Mouse (Mus musculus): ENCODE measurements around the gene Etfdh.
"Not testable (repeated sequence)": the region's sequence is repeated elsewhere in the genome, so short reads cannot be mapped to it uniquely, and the experiment has no call there.

The Etfdh gene

DNA sequence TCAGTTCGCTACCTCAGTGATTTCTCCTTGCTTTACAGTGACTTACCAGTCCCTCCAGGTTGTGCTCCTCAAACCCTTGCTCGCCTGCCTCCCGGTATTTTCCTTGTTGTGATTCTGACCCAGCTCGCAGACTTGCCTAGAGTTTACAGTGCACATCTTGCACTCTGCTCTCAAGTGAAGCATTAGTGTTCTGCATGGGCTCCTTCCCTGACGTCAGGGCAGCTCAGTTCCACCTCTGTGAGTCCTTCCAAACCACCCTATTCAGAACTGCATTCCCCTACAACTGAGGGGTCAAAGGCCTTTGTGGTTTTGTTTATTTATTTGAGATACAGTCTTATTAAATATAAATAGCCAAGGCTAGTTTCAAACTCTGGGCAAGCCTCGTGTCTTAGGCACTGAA lies 51.1 kb downstream of the Etfdh start:
- in situ Hi-C loops (cut with MboI; ENCODE audit: unreplicated experiment in 2 of 2) = loop anchor here in 1 of 2 experiments (25.0 kb wide), 1 partner anchor 491 kb away; no protein-coding TSS in a partner anchor

DNA sequence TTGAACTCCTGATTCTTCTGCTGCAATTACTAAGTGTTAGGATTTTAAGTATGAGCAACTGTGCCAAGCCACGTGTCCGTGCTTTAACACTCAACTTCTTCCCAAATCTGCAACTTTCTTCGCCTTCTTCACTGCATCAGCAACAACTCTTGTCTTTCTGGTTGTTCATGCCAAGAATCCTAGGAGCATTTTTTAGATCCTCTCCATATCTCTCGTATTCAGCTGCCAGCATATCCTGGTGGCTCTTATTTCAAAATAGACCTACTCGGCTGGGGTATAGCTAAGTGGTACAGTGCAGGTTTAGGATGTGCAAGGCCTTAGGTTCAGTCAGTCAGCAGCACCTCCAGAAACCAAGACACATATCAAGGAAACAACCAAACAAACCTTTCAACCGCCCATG lies 51.7 kb downstream of the Etfdh start:
- in situ Hi-C loops (cut with MboI; ENCODE audit: unreplicated experiment in 2 of 2) = loop anchor here in 1 of 2 experiments (25.0 kb wide), 1 partner anchor 490 kb away; no protein-coding TSS in a partner anchor

DNA sequence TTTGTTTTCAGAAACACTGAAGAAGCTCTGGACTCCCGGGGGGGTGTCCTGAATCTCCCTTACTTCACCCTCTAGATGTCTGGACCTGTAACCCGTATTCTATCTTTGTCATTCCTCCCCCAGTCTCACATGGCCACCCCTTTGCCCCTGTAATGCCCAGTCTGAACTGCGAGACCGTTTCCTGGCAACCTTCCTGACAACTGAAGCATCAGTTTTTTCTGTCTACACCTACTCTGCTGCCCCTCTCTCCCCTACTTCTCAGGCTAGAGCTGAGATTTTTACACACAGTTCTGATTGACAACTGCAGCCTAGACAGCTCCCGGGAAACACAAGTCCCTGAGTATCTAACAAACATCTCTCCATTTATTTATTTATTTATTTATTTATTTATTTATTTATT lies 52.4 kb downstream of the Etfdh start:
- in situ Hi-C loops (cut with MboI; ENCODE audit: unreplicated experiment in 2 of 2) = loop anchor here in 1 of 2 experiments (25.0 kb wide), 1 partner anchor 490 kb away; no protein-coding TSS in a partner anchor

DNA sequence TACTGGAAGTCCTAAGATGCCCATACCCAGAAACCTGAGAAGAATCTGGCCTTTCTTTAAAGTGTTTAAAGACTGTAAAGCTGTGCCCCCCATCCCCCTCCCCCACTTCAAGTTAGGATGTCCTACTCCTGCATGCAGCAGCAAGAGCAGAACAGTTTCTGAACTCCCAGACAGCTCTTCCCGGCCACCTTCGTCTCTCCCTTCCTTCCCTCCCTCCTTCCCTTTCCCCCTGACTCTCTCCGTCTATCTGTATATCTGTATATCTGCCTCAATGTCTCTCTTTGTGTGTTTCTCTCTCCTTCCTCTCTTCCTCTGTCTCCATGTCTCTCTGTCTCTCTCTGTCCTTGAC lies 52.9 kb downstream of the Etfdh start:
- in situ Hi-C loops (cut with MboI; ENCODE audit: unreplicated experiment in 2 of 2) = loop anchor here in 1 of 2 experiments (25.0 kb wide), 1 partner anchor 489 kb away; no protein-coding TSS in a partner anchor

DNA sequence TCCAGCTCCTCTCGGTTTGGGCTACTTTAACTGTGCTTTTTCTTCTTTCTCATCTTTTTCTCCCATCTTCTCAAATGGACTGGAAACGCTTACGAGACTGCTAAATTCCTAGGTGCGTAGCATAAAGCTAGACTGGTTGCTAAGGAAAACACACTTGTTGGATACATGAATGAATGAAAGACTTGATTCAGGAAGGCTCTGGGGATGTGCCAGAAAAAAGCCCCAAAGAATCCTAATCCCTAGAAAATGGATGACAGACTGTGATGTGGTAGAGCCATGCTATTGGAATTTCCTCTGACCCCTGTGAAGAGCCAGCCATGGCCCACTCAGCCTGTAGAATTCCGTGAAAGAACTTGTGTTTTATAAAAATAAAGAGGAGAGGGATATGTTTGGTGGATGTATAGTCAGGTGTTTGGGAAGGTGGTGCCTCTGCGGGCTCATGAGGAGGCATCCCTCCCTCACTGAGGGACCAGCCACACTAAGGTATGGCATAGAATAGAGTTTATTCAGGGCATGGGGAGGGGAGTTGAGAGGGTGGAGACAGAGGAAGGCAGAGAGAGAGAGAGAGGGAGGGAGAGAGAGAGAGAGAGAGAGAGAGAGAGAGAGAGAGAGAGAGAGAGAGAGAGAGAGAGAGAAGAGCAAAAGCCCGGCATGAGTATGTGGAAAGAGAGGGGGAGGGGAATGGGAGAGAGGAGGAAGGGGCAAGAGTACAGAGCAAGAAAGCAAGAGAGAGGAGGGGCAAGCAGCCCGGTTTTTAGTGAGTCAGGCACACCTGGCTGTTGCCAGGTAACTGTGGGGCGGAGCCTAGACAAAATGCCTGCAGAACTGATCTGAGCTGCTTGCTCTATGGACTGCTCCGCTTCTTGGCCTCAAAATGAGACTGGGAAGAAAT lies 53.5 kb downstream of the Etfdh start:
- in situ Hi-C loops (cut with MboI; ENCODE audit: unreplicated experiment in 2 of 2) = loop anchor here in 1 of 2 experiments (25.0 kb wide), 1 partner anchor 489 kb away; no protein-coding TSS in a partner anchor

DNA sequence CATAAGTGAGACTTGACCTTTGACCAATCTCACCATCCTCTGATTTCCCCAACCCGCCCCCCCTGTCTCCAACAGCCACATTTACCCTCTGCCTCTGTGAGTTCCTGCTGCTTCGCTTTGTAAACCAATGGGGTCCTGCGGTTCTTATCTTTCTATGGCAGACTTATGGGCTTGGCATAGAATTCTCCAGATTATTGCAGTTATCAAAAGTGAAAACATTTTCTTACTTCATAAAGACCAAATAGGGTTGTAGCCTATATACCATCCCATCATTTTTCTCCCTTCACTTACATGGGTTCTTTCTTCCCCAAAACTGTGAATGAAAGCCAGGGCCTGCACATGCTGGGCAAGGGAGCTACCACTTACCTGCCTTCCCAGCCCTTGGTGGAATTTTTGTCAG lies 55.0 kb downstream of the Etfdh start:
- in situ Hi-C loops (cut with MboI; ENCODE audit: unreplicated experiment in 2 of 2) = no loop called here

DNA sequence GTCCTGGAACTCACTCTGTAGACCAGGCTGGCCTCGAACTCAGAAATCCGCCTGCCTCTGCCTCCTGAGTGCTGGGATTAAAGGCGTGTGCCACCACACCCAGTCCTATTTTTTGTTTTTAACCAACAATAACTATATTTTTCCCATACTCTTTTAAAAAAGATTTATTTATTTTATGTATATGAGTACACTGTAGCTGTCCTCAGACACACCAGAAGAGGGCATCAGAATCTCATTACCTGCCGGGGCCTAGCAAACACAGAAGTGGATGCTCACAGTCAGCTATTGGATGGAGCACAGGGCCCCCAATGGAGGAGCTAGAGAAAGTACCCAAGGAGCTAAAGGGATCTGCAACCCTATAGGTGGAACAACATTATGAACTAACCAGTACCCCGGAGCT lies 55.9 kb downstream of the Etfdh start:
- in situ Hi-C loops (cut with MboI; ENCODE audit: unreplicated experiment in 2 of 2) = not testable (repeated sequence)

DNA sequence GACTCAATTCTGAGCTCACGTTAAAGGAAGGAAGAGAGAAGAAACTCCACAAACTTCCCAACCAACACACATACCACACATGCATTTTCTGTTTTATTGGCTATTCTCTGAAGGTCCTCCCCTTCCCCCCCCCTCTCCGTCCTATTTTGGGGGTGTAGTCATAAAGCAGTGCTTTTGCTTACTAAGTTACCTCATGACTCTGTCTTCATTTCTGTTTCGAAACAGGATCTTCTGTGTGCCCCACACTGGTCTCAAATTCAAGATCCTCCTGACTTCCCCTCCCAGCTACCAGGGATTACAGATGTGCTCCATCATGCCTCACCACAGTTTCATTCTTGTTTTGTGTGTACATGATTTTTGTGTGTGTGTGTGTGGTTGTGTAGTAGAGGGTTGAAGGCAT lies 56.9 kb downstream of the Etfdh start:
- in situ Hi-C loops (cut with MboI; ENCODE audit: unreplicated experiment in 2 of 2) = no loop called here

DNA sequence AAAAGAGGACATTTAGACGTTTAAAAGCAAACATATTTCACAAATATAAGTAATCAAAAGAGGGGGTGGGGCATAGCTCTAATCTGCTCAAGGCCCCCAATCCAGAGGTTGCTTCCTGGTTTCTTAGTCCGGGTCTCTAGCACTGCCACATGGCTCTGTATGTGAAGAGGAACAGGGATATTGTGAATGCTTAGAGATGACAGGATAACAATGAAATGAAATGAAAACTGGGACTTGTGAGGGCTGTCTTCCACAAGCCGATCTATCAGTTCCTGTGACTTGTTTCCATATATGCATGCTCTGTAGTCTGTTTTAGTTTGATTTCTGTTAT lies 60.0 kb downstream of the Etfdh start:
- in situ Hi-C loops (cut with MboI; ENCODE audit: unreplicated experiment in 2 of 2) = no loop called here

DNA sequence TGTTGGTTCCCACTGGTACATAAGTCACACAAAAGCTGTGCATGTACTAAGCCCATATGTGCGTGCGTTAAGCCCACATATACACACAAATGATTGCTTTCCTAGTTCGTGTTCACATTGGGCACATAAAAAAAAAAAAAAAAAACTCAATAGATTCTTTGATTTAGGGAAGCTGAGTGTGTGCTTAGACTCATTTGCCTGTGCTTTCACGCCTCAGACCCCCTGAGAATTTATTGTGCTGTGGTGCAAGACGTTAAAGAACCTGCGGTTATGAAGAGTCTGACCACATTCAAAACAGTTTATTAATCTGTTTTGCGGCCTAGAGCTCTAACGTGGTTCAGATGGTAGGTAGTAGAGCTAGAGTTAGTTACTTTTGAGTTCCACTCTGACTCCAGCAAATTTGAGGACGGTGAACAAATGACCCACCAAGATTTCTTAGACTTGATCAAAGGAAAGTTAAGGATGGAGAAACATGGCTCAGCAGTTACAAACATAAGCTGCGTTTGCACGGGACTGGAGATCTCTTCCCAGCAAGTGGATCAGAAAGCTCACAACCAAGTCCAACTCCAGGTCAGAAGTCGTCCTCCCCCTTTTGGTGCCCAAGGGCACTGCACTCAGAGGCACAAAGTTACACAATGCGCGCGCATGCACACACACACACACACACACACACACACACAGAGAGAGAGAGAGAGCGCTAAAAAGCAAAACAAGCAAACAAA lies 60.5 kb downstream of the Etfdh start:
- in situ Hi-C loops (cut with MboI; ENCODE audit: unreplicated experiment in 2 of 2) = no loop called here

DNA sequence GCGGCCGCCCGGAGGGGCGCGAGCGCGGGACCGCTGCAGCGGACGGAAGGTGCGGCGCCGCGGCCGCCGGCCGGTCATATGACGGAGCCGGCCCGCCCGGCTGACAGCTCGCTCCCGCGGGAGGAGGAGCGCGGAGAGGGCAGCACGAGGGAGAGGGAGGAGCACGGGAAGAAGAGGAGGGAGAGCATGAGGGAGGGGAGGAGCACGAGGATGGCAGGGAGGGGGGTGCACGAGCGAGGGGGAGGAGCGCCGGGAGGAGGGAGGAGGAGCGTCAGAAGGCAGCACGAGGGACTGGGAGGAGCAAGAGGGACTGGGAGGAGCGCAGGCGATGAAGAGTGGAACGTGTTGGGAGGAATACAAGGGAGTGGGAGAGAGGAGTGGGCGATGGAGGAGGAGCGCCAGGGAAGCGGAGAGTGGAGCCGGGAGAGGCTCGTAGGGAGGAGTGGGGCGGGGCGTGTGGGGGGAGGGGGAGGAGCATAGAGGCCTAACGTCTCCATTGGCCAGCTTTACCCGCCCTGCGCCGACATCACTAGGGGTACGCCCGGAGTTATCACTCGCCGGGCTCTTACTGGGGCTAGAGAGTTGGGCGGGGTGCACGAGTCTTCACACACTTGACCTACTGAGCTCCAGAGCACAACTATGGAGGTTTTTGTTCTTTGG lies 61.5 kb downstream of the Etfdh start, which contains the start of gene Fnip2:
Fnip2 (minus strand) TSS at position 94 of the 660 bp plus-strand sequence.
- in situ Hi-C loops (cut with MboI; ENCODE audit: unreplicated experiment in 2 of 2) = no loop called here

DNA sequence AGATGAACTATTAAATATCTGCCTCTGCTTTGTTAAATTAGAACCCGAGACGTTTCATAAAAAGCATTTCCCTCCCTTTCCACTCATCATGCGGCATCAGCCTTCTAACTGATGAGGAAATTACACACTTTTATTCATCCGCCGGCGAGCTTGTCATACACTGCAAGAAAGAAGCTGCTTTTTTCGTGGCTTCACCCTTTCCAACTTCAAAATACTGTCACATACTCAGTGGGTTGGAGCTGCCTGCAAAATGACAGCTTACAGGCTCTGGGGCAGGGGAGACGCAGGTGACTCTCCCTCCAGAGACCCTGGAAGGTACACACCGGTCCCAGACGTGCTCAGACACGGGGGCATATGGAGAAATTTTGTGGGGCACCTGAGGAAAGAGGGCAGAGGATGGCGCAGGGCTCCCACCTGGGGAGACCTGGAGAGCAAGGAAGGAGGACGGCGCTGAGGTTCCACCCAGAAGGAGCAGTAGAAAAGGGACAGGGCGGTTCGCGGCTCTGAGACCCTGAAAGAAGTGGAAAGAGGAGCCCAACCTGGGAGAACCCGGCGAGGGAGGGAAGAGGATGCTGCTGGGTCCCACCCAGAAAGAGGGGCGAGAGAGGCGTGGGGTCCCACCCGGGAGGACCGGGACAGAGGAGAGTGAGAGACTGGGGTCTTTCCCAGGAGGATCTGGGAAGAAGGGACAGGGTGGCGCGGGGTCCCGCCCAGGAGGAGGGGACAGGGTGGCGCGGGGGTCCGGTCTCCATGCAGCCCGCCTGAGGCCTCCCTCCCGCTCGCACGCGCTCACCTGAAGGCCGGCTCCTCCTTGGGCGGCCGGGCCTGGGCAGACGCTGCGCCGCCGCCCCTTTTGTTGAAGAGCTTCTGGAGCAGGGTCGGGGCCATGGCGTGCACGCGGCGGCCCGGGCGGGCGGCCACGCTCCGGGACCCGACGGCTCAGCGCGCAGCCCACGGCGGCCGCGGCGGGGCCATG lies 62.3 kb downstream of the Etfdh start:
- in situ Hi-C loops (cut with MboI; ENCODE audit: unreplicated experiment in 2 of 2) = no loop called here

DNA sequence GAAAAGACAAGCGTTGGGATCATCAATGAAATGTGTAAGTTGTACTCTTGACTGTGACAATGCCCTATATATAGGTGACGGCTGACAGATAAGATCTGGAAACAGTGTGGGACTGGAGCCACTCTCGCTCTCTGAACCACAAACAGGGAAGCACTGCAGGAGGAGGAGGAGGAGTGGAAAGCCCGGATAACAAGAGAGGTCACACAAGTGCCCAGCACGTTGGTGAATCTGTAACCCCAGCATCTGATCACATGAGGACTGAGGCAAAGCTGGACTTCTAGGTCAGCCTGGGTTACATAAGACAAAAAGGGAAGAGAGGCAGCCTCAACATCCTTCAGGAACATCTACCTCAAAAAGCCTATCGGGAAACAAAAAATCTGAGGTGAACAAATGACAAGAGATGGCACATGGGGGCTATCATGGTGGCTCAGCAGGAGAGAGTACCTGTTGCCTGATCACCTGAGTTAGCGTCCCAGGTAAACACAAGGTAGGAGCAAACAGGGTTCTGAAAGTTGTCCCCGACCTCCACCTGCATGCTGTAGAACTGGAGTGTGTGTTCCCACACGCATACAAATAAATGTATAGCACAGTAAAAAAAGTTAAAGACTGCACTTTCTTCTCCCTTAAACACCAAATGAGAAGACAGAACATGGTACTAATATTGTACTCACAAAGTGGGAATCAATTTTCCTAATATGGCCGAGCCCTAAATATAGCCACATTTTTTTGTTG lies 64.3 kb downstream of the Etfdh start:
- in situ Hi-C loops (cut with MboI; ENCODE audit: unreplicated experiment in 2 of 2) = no loop called here

DNA sequence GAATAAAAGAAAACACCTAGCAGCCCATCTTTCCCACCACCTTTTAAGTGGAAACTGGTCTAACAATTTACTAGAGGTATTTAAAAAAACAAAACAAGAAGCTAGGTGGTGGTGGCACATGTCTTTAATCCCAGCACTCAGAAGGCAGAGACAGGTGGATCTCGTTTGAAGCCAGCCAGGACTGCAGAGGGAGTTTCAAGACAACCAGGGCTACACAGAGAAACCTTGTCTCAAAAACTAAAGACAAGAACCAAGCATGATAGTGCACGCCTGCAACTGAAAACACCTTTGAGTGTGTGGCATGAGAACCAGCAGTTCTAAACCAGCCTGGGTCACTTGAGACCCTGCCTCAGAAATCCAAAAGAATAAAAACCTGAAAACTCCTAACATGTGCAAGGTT lies 65.8 kb downstream of the Etfdh start:
- in situ Hi-C loops (cut with MboI; ENCODE audit: unreplicated experiment in 2 of 2) = no loop called here

DNA sequence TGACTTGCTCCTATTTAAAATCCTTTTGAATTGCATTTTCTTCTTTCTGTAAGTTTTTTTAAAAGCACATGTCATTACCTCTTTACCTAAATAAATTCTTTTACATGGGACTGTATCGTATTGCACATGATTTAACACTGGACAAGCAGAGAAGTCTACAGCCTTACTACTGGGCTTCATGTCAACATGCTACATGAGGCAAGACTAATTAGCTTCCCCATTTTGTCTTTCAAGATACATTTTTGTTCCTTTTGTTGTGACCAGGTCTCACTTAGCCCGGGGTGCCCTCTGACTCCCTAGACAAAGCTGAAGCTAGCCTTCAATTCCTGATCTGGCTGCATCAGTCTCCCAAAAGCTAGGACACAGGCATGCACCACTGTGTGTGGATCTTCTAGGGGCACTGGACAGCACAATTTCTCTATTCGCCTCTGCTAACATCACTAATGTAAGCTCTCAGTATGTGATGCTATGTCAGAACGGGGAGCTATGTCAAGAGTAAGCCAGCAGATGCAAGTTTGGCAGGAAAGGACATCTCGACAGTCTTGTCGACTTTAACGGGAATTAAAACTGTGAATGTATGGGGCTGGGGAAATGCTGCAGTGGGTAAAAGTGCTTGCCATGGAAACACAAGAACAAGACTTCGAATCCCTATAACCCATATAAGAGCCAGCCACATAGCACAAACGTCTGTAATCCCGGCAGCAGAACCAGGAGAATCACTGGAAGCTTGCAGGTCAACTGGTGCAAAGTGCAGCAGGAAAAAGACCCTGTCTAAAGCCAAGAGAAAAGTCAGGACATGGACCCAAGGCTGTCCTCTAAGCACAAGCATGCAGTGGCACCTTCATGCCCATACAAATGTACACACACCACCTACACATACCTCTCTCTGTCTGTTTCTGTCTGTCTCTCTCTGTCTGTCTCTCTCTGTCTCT lies 67.2 kb downstream of the Etfdh start:
- in situ Hi-C loops (cut with MboI; ENCODE audit: unreplicated experiment in 2 of 2) = no loop called here

DNA sequence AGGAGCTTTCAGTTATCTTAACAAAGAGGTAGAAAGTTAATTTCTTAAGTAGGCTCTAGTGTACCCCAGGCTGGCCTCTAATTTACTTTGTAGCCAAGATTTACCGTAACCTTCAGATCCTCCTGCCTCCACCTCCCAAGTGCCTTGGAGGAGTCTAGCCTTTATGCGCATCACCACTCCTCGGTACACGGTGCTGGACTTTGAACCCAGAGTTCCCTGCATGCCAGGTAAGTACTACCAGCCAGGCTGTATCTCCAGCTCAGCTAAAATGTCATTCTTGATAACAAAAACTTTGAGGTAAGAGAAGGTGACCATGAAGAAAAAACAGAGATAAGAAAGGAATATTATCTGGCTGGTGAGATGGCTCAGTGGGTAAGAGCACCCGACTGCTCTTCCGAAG lies 68.7 kb downstream of the Etfdh start:
- in situ Hi-C loops (cut with MboI; ENCODE audit: unreplicated experiment in 2 of 2) = no loop called here

DNA sequence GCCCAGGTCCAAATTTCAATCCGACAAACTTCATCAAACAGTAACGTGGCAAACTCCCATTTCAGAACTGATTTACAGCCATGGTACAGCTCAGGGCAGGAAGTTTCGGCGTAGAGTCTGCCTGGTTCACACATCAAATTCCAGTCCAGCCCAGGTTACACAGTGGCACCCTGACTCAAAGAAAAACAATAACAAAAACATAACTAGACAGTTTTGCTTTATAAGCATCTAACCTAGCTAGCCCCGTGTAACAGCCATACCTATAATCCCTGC lies 69.6 kb downstream of the Etfdh start:
- in situ Hi-C loops (cut with MboI; ENCODE audit: unreplicated experiment in 2 of 2) = no loop called here

DNA sequence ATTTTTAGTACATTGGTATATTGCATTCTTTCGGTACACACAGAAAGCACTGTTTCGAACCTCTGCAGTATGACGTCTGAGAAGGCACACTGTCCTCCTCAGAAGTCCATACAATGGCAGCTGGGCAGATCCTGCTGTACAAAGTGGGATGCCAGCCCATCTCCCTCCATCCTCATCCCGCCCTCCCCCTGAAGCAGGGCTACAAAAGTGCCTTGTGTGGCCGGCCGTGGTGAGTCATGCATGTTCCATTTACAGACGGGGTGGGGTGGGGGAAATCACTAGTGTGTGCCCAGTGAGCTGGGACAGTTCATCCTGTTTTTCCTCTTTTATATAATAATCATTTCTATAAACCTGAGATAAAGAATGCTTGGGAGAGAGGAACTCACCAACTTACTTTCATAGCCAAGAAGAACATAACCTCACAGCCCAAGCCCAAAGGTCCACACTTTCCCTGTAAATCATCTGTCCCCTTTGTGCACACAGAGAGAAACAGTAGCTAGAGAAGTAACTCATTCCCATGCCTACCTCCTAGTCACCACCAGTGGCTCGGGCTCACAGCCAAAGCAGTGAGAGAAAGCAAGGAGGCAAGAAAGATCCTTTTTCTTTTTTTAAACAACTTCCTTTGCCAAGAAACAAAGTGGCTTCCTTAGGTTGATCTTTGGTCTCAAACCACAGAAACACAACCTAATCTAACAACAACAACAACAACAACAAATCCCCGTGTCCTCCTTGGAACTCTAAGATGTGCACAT lies 70.1 kb downstream of the Etfdh start:
- in situ Hi-C loops (cut with MboI; ENCODE audit: unreplicated experiment in 2 of 2) = no loop called here
